Mouse (Mus musculus) kidney, adult 2 months (tissue): ENCODE measurements at regions not wholly inside any gene's neighbourhood (a gene's known extent, or its start where the extent isn't known, plus 50 kb on each side); places are given as distances from the start of the nearest gene placed in this dataset.

Experiments used
- CTCF ChIP-seq: fragments of 200-500 bp; conservative IDR thresholded peaks from 2 replicates; pipeline ENCODE4 v1.5.1; 2011; ENCODE audit warnings: low read depth, mild to moderate bottlenecking, control low read depth, low read length, moderate library complexity, mixed read lengths; ENCODE audit not compliant: insufficient read depth, insufficient read length
- POLR2A ChIP-seq: fragments of 200-500 bp; IDR thresholded peaks from one replicate; pipeline ENCODE4 v1.6.1; 2011; ENCODE audit warnings: low read depth, low read length, control low read depth

DNA sequence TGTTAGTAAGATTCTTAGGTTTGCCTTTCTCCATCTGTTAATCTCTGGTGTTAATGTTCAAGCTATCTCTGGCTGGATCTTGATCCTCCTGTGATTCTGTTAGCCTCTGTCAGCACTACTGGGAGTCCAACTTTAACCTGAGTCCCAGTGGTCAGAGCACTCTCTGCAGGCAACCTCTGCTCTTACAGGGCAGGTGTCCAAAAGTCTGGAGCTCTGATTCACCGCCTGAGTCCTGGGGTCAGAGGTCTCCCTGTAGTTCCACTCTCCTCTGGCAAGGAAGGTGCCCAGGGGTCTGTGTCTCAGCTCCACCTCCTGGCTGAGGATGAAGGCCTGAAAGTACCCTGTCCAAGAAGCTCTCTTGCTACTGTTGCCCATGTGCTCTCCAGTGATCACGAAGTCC, 288.3 kb upstream of the Epha5 start:
- TF ChIP-seq CTCF = no peak
- TF ChIP-seq POLR2A = no peak
